Mouse (Mus musculus): ENCODE data around the gene Ssbp2. TPM values are rescaled to one million over a fixed set of nuclear protein-coding genes. Genes with fewer than 3 reads are reported as not detected.
A peak's percentile ranks its signal among the peaks of the same experiment; 100 is the strongest.

Ssbp2 gene
- polyA plus RNA-seq, 1 experiment from 2014 or later: 77.7 TPM

DNA sequence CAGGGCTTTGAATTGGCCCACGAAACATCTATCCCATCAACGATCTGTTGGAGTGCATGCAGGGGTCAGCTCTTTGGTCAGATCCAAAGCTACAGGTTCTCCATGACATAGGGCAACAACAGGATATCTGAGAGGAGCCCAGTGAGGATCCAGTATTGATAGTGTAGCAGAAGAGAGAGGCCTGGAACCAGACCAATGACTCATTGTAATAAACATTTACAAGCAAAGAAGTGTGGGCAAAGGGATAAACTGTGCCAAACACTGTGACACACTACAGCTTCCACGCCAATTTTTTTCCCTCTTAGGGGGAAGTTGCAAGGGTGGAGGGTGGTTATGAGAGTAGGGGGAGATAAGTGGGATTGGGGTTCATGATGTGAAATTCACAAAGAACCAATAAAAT lies 264.1 kb downstream of the Ssbp2 start:
- no peak overlapping the region for H3K9ac ChIP-seq (ENCODE audit: low read depth, low read length)
- 86% methylated on average over 3 of the region's 3 CpGs for WGBS
- no peaks in the 10 kb centered on the region for H3K9me3 ChIP-seq (replicated peaks; ENCODE audit: low read length)
- no peak overlapping the region for H3K27ac ChIP-seq
- DNase-seq (ENCODE audit: low spot score) (no peak), ATAC-seq (replicated peaks; ENCODE audit: low FRiP score, low read depth) (no peak)
- no peak overlapping the region for H3K4me2 ChIP-seq (ENCODE audit: low read length)
- no peak overlapping the region for H3K4me3 ChIP-seq (replicated peaks; ENCODE audit: low read depth, low read length)
- H3K4me1 ChIP-seq (replicated peaks; ENCODE audit: insufficient read depth, low read length): no peaks in the 10 kb centered on the region
- H3K27me3 ChIP-seq (ENCODE audit: insufficient read depth, low read length): no peaks in the 10 kb centered on the region
- H3K36me3 ChIP-seq (ENCODE audit: insufficient read depth, low read length): no peaks in the 10 kb centered on the region
- no peak for TF ChIP-seq CTCF (IDR thresholded peaks at IDR 0.05; ENCODE audit: low read depth)

DNA sequence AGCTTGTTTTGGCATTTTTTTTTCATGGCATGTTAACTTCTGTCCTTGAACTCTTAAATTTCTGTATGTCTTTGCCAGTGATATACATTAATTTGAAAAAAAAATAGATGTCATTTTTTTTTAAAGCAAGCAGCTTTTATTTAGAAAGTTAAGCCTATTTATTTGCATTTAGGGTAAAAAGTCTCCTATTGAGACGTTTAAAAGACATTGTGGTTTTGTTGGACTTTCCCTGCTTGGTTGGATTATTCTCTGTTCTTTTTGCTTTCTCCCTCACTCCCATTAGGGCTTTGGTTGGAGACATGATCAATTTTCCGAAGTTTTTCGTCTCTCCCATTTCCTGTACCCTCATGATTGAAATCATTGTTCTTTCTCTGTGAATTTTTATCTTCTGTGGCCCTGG lies 265.0 kb downstream of the Ssbp2 start:
- Histone ChIP-seq H3K9me3 (replicated peaks; ENCODE audit: low read length) (no peaks in the 10 kb centered on the region), H3K9ac (ENCODE audit: low read depth, low read length) (no peak overlapping the region), H3K4me2 (ENCODE audit: low read length) (no peak overlapping the region), H3K27ac (no peak overlapping the region), H3K4me1 (replicated peaks; ENCODE audit: insufficient read depth, low read length) (no peaks in the 10 kb centered on the region), H3K36me3 (ENCODE audit: insufficient read depth, low read length) (no peaks in the 10 kb centered on the region), H3K27me3 (ENCODE audit: insufficient read depth, low read length) (no peaks in the 10 kb centered on the region), H3K4me3 (replicated peaks; ENCODE audit: low read depth, low read length) (no peak overlapping the region)
- ATAC-seq (replicated peaks; ENCODE audit: low FRiP score, low read depth) (no peak), DNase-seq (ENCODE audit: low spot score) (no peak)
- 72% methylated on average over 3 of the region's 3 CpGs for WGBS
- TF ChIP-seq CTCF (IDR thresholded peaks at IDR 0.05; ENCODE audit: low read depth): no peak

DNA sequence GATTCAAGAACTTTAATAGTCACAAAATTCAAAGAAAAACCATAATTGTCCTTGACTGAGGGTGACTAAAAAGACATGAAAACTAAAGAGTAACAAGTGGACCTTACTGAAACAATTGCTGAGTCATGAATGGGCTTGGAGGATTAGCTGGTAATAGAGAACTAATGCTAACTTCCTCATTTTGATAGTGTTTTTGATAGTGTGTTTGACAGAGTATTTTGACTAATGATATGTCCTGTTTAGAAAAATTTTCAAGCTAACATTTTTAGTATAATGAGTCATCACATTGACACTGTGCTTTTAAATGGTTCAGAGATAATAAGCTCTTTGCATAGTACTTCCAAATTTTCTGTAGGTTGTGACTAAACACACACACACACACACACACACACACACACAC lies 267.8 kb downstream of the Ssbp2 start:
- no peak overlapping the region for H3K4me2 ChIP-seq (ENCODE audit: low read length)
- H3K27ac ChIP-seq: no peak overlapping the region
- no peaks in the 10 kb centered on the region for H3K9me3 ChIP-seq (replicated peaks; ENCODE audit: low read length)
- no peak overlapping the region for H3K4me3 ChIP-seq (replicated peaks; ENCODE audit: low read depth, low read length)
- TF ChIP-seq CTCF (IDR thresholded peaks at IDR 0.05; ENCODE audit: low read depth): no peak
- no peaks in the 10 kb centered on the region for H3K4me1 ChIP-seq (replicated peaks; ENCODE audit: insufficient read depth, low read length)
- H3K9ac ChIP-seq (ENCODE audit: low read depth, low read length): no peak overlapping the region
- ATAC-seq (replicated peaks; ENCODE audit: low FRiP score, low read depth): no peak
- no peaks in the 10 kb centered on the region for H3K36me3 ChIP-seq (ENCODE audit: insufficient read depth, low read length)
- H3K27me3 ChIP-seq (ENCODE audit: insufficient read depth, low read length): no peaks in the 10 kb centered on the region
- no peak for DNase-seq (ENCODE audit: low spot score)

DNA sequence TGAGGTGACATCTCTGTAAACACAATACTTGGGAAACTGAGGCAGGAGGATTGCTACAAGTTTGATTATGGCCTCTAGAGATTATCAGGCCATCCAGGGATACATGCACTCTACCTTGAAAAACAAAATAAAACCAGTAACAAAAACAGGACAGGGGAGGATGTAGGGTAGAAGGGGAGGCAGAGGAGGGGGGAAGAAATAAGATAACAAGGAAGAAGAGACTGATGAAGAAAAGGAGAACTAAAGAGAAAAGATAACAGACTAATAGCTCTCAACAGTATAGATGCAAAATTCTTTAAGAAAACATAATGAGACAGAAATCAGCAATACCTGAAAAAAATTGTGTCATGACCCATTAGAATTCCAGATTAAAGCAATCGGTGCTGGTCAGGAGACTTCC lies 277.1 kb downstream of the Ssbp2 start:
- no peak for DNase-seq (ENCODE audit: low spot score)
- no peak overlapping the region for H3K4me3 ChIP-seq (replicated peaks; ENCODE audit: low read depth, low read length)
- no peaks in the 10 kb centered on the region for H3K36me3 ChIP-seq (ENCODE audit: insufficient read depth, low read length)
- no peaks in the 10 kb centered on the region for H3K9me3 ChIP-seq (replicated peaks; ENCODE audit: low read length)
- WGBS: 93% methylated on average over 1 of the region's 1 CpGs
- ATAC-seq (replicated peaks; ENCODE audit: low FRiP score, low read depth): no peak
- no peak overlapping the region for H3K9ac ChIP-seq (ENCODE audit: low read depth, low read length)
- H3K27ac ChIP-seq: no peak overlapping the region
- H3K4me1 ChIP-seq (replicated peaks; ENCODE audit: insufficient read depth, low read length): no peaks in the 10 kb centered on the region
- TF ChIP-seq CTCF (IDR thresholded peaks at IDR 0.05; ENCODE audit: low read depth): no peak
- no peaks in the 10 kb centered on the region for H3K27me3 ChIP-seq (ENCODE audit: insufficient read depth, low read length)
- no peak overlapping the region for H3K4me2 ChIP-seq (ENCODE audit: low read length)

DNA sequence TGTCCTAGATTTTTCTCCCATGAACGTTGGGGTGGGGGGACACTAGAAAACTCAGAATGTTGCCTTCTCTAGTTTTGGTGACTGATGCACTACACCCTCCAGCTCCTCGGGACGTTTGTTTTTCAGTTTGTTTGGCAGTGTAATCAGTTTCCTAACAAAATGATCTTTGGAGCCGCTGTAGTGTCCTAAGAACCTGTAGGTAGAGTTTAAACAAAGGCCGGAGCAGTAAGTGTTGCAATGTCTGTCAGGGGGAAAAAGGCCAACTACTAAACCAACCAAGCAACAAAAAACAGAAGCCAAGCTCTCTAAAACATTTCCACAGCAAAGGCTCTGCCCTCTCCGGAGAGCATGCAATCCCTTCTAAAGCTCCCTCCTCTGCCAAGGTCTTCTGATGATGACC lies 280.8 kb downstream of the Ssbp2 start:
- Histone ChIP-seq H3K9me3 (replicated peaks; ENCODE audit: low read length) (no peaks in the 10 kb centered on the region), H3K4me2 (ENCODE audit: low read length) (peak overlapping the region; percentile 66), H3K27me3 (ENCODE audit: insufficient read depth, low read length) (no peaks in the 10 kb centered on the region), H3K36me3 (ENCODE audit: insufficient read depth, low read length) (no peaks in the 10 kb centered on the region), H3K4me3 (replicated peaks; ENCODE audit: low read depth, low read length) (peak overlapping the region; percentile 30; the same call in 1 of the 2 replicates), H3K9ac (ENCODE audit: low read depth, low read length) (peak overlapping the region; percentile 49), H3K27ac (no peak overlapping the region), H3K4me1 (replicated peaks; ENCODE audit: insufficient read depth, low read length) (no peaks in the 10 kb centered on the region)
- no peak for ATAC-seq (replicated peaks; ENCODE audit: low FRiP score, low read depth)
- DNase-seq (ENCODE audit: low spot score): no peak
- 70% methylated on average over 6 of the region's 6 CpGs for WGBS
- TF ChIP-seq CTCF (IDR thresholded peaks at IDR 0.05; ENCODE audit: low read depth): no peak

DNA sequence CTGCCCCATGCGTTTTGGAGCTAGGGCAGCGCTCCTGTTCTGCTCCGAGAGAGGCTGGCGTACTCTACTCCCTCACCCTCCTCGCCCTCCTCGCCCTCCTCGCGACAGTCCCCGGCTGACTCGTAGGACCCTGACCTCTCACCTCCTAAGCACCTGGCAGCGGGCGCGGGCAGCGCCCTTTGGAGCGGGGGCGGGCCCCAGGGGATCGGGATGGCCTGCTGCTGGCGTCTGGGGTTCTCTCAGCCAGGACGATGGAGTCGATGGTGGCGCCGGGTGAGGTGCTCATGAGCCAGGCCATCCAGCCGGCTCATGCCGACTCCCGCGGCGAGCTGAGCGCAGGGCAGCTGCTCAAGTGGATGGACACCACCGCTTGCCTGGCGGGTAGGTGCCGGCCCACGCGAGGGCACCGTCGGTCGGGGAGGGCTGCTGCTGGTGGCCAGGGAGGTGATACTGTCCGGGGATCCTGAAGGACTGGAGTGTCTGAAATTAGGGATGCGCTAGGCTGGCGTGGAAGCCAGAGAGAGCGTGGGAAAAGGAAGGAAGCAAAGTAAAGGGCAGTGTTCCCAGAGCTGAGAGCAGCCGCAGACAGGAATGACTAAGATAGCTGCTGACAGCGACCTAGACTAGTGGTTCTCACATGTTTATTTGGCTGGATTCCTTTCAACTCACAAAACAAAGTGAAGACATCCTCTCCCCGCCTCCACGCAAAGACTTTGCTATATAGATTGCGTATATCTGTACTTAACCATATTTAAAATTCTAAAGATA lies 281.4 kb downstream of the Ssbp2 start, which contains the start of gene Acot12:
Gene Acot12 (plus strand): TSS at position 233 of the 768 bp plus-strand sequence.
- 6% methylated on average over 45 of the region's 45 CpGs for WGBS
- no peak for TF ChIP-seq CTCF (IDR thresholded peaks at IDR 0.05; ENCODE audit: low read depth)
- DNase-seq (ENCODE audit: low spot score) (peak; percentile 24), ATAC-seq (replicated peaks; ENCODE audit: low FRiP score, low read depth) (peak; percentile 87)
- no peaks in the 10 kb centered on the region for H3K4me1 ChIP-seq (replicated peaks; ENCODE audit: insufficient read depth, low read length)
- no peak within 1 kb of the TSS for H3K27ac ChIP-seq
- no peaks in the 10 kb centered on the region for H3K36me3 ChIP-seq (ENCODE audit: insufficient read depth, low read length)
- H3K9me3 ChIP-seq (replicated peaks; ENCODE audit: low read length): no peaks in the 10 kb centered on the region
- H3K27me3 ChIP-seq (ENCODE audit: insufficient read depth, low read length): no peaks in the 10 kb centered on the region
- peak within 1 kb of the TSS; percentile 30 for H3K4me3 ChIP-seq (replicated peaks; ENCODE audit: low read depth, low read length)
- peak within 1 kb of the TSS; percentile 66 for H3K4me2 ChIP-seq (ENCODE audit: low read length)
- peak within 1 kb of the TSS; percentile 49 for H3K9ac ChIP-seq (ENCODE audit: low read depth, low read length)

Measured in kidney, postnatal 0 days (tissue).